Mouse (Mus musculus) neural tube, embryonic 12.5 days (tissue): ENCODE measurements at regions not wholly inside any gene's neighbourhood (a gene's known extent, or its start where the extent isn't known, plus 50 kb on each side); places are given as distances from the start of the nearest gene placed in this dataset.

ENCODE experiments used
- ATAC-seq: fragments of 200-750 bp; cut with Nextera tagmentation; 2 replicates; pipeline ENCODE4 v1.8.0; 2017; ENCODE audit warnings: low read depth, mild to moderate bottlenecking, moderate TSS enrichment, moderate library complexity; ENCODE audit not compliant: low FRiP score
- H3K27ac ChIP-seq: fragments of 300-500 bp; sonication (generic); 2 replicates; pipeline ENCODE4 v1.5.1; 2016
- H3K27me3 ChIP-seq: fragments of 300-500 bp; sonication (generic); replicated peaks from 2 replicates; pipeline ENCODE4 v1.6.1; 2016; ENCODE audit warnings: mild to moderate bottlenecking
- H3K36me3 ChIP-seq: fragments of 300-500 bp; sonication (generic); 2 replicates; pipeline ENCODE4 v1.6.1; 2016; ENCODE audit warnings: mild to moderate bottlenecking
- H3K4me1 ChIP-seq: fragments of 300-500 bp; sonication (generic); 2 replicates; pipeline ENCODE4 v1.6.1; 2016
- H3K4me2 ChIP-seq: fragments of 300-500 bp; sonication (generic); replicated peaks from 2 replicates; pipeline ENCODE4 v1.6.1; 2016; ENCODE audit warnings: mild to moderate bottlenecking
- H3K4me3 ChIP-seq: fragments of 300-500 bp; sonication (generic); 2 replicates; pipeline ENCODE4 v1.5.1; 2016
- H3K9ac ChIP-seq: fragments of 300-500 bp; sonication (generic); 2 replicates; pipeline ENCODE4 v1.6.1; 2016; ENCODE audit warnings: mild to moderate bottlenecking
- H3K9me3 ChIP-seq: fragments of 300-500 bp; sonication (generic); 2 replicates; pipeline ENCODE4 v1.6.1; 2016; ENCODE audit warnings: mild to moderate bottlenecking
- WGBS: fragments of 180-500 bp; shearing (Covaris S2); methylation state at CpG from one replicate; pipeline ENCODE4 v1.1.7; 2016; 5-methylcytosine and 5-hydroxymethylcytosine counted together

DNA sequence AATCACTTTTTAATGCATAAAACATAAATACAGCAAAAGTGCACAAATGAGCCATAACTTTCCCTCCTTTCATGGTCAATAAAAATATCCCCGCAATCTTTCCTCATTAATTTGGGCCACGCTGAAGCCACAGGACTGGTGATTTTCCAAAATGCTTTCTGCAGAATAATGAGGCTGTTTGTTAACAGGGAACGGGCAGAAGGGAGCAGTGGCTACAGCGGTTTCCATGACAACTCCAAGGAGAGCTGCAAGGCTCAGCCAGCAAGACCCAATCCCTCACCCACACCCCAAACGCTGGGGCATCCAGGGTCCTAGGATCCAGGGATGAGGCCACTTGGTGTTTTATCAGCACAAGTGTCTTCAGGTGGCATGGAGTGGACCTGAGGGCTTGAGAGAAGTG is 248.2 kb upstream of the Kcnab2 start:
- WGBS = 27% methylated on average over 5 of the region's 5 CpGs
- ATAC-seq = no peak
- Histone ChIP-seq H3K9ac (no peak overlapping the region), H3K9me3 (no peaks in the 10 kb centered on the region), H3K27me3 (no peaks in the 10 kb centered on the region), H3K4me1 (peaks cover 14% of the 10 kb centered on the region), H3K4me3 (no peak overlapping the region), H3K4me2 (no peak overlapping the region), H3K27ac (no peak overlapping the region), H3K36me3 (no peaks in the 10 kb centered on the region)

GRCm38 (mm10) chr4:152725423-152725822 is 247.8 kb upstream of the Kcnab2 start:
- H3K9me3 ChIP-seq = no peaks in the 10 kb centered on the region
- no peak overlapping the region for H3K27ac ChIP-seq
- H3K36me3 ChIP-seq = no peaks in the 10 kb centered on the region
- H3K9ac ChIP-seq = no peak overlapping the region
- no peak overlapping the region for H3K4me2 ChIP-seq
- 48% methylated on average over 6 of the region's 6 CpGs for WGBS
- no peaks in the 10 kb centered on the region for H3K27me3 ChIP-seq
- ATAC-seq = no peak
- peaks cover 14% of the 10 kb centered on the region for H3K4me1 ChIP-seq
- no peak overlapping the region for H3K4me3 ChIP-seq

DNA sequence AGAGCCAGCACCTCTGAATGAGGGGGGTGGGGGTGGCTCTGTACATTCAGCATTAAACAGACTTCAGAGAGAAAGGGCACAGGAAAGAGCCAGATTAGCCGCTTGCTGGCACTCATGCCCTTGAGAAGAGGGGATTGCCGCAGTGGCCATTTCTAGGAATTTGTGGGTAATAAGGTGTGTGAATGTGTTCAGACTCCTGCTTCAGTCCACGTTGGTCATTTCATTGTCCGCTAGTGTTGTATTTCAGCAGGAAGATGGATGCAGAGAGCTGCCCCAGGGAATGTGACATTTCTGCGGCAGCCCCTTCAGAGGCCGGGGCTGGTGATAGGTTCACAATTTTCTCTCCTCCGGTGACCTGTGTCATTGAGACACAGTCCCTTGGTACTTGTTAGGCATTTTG is 247.1 kb upstream of the Kcnab2 start:
- peaks cover 14% of the 10 kb centered on the region for H3K4me1 ChIP-seq
- no peaks in the 10 kb centered on the region for H3K9me3 ChIP-seq
- no peaks in the 10 kb centered on the region for H3K27me3 ChIP-seq
- ATAC-seq = no peak
- no peak overlapping the region for H3K4me2 ChIP-seq
- no peak overlapping the region for H3K9ac ChIP-seq
- 75% methylated on average over 7 of the region's 7 CpGs for WGBS
- no peak overlapping the region for H3K27ac ChIP-seq
- no peak overlapping the region for H3K4me3 ChIP-seq
- H3K36me3 ChIP-seq = no peaks in the 10 kb centered on the region

- Histone ChIP-seq H3K4me2 (no peak overlapping the region), H3K4me3 (no peak overlapping the region), H3K27ac (no peak overlapping the region), H3K27me3 (no peaks in the 10 kb centered on the region), H3K9me3 (no peaks in the 10 kb centered on the region), H3K36me3 (no peaks in the 10 kb centered on the region), H3K9ac (no peak overlapping the region), H3K4me1 (peaks cover 14% of the 10 kb centered on the region)
- no peak for ATAC-seq
- WGBS = 79% methylated on average over 10 of the region's 10 CpGs
These were observed 246.4 kb upstream of the Kcnab2 start for GRCm38 (mm10) chr4:152724026-152724425.

GRCm38 (mm10) chr4:152720528-152720927 is 242.9 kb upstream of the Kcnab2 start:
- no peaks in the 10 kb centered on the region for H3K27me3 ChIP-seq
- no peaks in the 10 kb centered on the region for H3K36me3 ChIP-seq
- no peaks in the 10 kb centered on the region for H3K9me3 ChIP-seq
- H3K4me3 ChIP-seq = no peak overlapping the region
- peaks cover 8% of the 10 kb centered on the region for H3K4me1 ChIP-seq
- no peak for ATAC-seq
- 88% methylated on average over 8 of the region's 8 CpGs for WGBS
- H3K4me2 ChIP-seq = no peak overlapping the region
- no peak overlapping the region for H3K9ac ChIP-seq
- H3K27ac ChIP-seq = no peak overlapping the region

DNA sequence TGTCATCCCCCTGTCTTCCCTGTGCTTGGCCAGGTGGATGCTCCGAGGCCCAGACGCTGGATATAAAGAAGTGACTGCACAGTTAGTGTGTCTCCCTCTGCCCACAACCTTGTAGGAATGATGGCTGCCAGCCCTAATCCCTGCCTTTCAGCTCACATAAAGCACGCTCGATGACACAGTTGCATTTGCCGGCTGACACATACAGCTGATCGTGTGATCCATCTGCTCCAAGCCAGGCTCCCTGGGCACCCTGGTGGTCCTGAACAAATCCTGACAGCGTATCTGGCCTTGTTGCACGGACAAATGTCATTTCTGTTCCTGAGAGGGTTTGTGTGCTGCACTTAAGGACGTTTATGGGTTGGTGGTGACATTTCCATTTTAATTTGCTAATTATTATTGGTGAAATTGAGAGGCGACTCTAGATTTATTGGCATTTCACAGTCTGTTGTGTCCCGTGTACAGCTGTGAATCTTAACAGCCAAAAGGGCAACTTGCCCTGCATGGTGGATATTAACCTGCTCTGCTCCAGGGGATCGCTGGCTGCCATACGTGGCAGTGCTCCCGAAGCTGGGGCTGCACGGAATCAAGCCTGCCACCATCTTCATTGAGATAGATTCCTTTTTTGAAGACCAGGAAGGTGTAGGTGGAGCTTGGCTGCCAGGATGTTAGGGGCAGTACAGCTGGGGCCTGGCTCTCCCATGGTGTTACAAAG is 241.9 kb upstream of the Kcnab2 start:
- Histone ChIP-seq H3K27ac (no peak overlapping the region), H3K4me3 (no peak overlapping the region), H3K4me2 (no peak overlapping the region), H3K36me3 (no peaks in the 10 kb centered on the region), H3K9me3 (no peaks in the 10 kb centered on the region), H3K4me1 (peaks cover under 1% of the 10 kb centered on the region; the same call in 1 of the 2 replicates), H3K27me3 (no peaks in the 10 kb centered on the region), H3K9ac (no peak overlapping the region)
- WGBS = 69% methylated on average over 15 of the region's 15 CpGs
- ATAC-seq = no peak

DNA sequence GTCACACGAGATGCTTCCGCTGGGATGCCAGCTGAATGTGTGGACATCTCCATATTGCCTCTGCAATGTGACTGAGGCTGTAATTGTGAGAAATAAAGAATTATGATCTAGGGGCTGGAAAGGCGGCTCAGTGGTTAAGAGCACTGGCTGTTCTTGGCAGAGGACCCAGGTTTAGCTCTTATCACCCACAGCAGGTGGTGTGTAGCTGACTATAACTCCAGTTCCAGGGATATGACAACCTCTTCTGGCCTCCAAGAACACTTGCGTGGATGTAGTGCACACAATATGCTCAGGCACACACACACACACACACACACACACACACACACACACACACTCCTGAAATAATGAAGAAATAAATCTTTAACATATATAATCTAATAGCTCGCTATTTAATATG is 232.7 kb upstream of the Kcnab2 start:
- H3K4me3 ChIP-seq = no peak overlapping the region
- H3K9me3 ChIP-seq = no peaks in the 10 kb centered on the region
- no peak overlapping the region for H3K9ac ChIP-seq
- no peak for ATAC-seq
- H3K4me2 ChIP-seq = no peak overlapping the region
- no peak overlapping the region for H3K27ac ChIP-seq
- no peaks in the 10 kb centered on the region for H3K36me3 ChIP-seq
- H3K4me1 ChIP-seq = no peaks in the 10 kb centered on the region
- WGBS = 85% methylated on average over 5 of the region's 5 CpGs
- no peaks in the 10 kb centered on the region for H3K27me3 ChIP-seq

DNA sequence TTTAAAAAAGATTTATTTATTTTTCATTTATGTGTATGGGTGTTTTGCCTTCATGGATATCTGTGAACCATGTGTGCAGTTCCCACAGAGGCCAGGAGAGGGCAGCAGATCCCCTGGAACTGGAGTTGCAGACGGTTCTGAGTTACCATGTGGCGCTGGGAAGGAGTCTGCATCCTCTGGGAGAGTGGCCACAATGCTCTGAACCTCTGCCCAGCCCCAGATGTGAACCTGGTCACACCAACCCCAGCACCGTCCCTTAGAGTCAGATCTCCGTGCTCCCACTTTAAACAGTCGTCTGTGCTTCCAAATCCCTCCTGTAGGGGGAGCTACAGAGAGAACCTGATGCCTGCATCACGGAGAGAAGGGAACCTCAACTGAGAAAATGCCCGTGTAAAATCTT is 222.5 kb upstream of the Kcnab2 start:
- Histone ChIP-seq H3K36me3 (no peaks in the 10 kb centered on the region), H3K9ac (no peak overlapping the region), H3K4me1 (peaks cover 25% of the 10 kb centered on the region), H3K9me3 (peaks cover 4% of the 10 kb centered on the region; the same call in 1 of the 2 replicates), H3K27ac (no peak overlapping the region), H3K27me3 (no peaks in the 10 kb centered on the region), H3K4me2 (no peak overlapping the region), H3K4me3 (no peak overlapping the region)
- 83% methylated on average over 7 of the region's 7 CpGs for WGBS
- no peak for ATAC-seq

DNA sequence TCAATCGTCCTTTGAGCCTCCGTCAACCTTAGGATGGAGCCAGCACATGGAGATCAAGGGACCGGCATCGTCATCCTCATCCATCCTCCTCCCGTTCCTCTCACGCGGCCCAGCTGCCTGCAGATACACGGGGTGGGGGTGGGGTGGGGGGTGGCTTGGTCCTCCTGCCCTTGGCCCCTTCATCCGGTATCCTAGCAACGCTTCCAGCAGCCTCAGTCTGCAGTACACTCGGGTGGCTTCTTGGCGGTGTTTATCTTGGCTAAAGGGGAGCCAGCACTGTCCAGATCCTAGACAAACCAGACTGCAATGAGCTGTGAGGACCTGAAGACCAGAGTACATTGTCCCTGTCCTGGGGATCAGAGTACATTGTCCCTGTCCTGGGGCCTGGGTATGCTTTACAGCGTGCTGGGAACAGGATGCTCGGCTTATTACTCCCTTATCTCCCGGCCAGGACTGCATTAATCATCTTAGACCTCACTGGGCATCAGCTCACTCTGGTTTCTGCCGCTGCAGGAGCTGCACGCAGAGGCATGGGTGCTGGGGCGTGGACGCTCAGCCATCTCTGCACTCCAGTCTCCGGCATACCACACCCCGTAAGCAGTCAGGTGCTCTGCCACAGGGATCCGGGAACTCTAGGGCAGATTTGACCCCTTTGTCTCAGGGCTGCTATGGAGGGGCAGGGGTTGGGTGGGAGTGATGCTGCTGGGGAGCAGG is 219.7 kb upstream of the Kcnab2 start:
- H3K4me1 ChIP-seq = peaks cover 25% of the 10 kb centered on the region
- H3K27ac ChIP-seq = peak overlapping the region; percentile 57
- ATAC-seq = peak; percentile 75
- peaks cover 4% of the 10 kb centered on the region; the same call in 1 of the 2 replicates for H3K9me3 ChIP-seq
- H3K4me2 ChIP-seq = peak overlapping the region; percentile 38
- no peaks in the 10 kb centered on the region for H3K27me3 ChIP-seq
- H3K36me3 ChIP-seq = no peaks in the 10 kb centered on the region
- H3K4me3 ChIP-seq = no peak overlapping the region
- H3K9ac ChIP-seq = no peak overlapping the region
- 36% methylated on average over 22 of the region's 22 CpGs for WGBS

DNA sequence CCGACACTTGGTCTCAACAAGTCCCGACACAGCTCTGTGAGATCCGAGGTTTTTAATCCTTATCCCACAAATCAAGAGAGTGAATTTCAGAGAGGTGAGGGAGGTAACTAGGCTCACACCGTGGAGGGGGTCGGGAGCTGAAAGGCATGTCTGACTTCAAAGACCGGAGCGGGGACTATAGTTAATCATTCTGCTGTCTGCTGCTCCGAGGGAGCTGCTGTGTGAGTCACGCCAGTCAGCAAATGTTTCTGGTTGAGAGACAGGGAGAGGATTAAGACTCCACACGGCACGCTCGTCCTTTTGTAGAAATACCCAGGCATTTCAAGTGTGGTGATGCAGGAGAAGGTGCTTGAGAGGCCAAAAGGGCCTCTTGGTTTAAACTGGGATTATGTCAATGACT is 214.1 kb upstream of the Kcnab2 start:
- ATAC-seq = no peak
- no peaks in the 10 kb centered on the region for H3K27me3 ChIP-seq

GRCm38 (mm10) chr4:152691302-152691701 is 213.6 kb upstream of the Kcnab2 start:
- H3K27me3 ChIP-seq = no peaks in the 10 kb centered on the region
- no peak for ATAC-seq
- 68% methylated on average over 12 of the region's 13 CpGs for WGBS
- H3K9me3 ChIP-seq = 0 out of 2 replicates have a peak, but pooled peaks cover 3% of the 10 kb centered on the region
- no peak overlapping the region for H3K9ac ChIP-seq
- H3K4me2 ChIP-seq = no peak overlapping the region
- H3K4me3 ChIP-seq = no peak overlapping the region
- no peaks in the 10 kb centered on the region; the same call in 1 of the 2 replicates for H3K4me1 ChIP-seq
- H3K27ac ChIP-seq = no peak overlapping the region
- H3K36me3 ChIP-seq = no peaks in the 10 kb centered on the region

More for the DNA sequence above, 214.1 kb upstream of the Kcnab2 start:
- H3K9me3 ChIP-seq = 0 out of 2 replicates have a peak, but pooled peaks cover 3% of the 10 kb centered on the region
- H3K4me1 ChIP-seq = peaks cover 4% of the 10 kb centered on the region
- no peak overlapping the region for H3K27ac ChIP-seq
- no peak overlapping the region for H3K4me2 ChIP-seq
- no peak overlapping the region for H3K4me3 ChIP-seq
- WGBS = 29% methylated on average over 12 of the region's 12 CpGs
- H3K36me3 ChIP-seq = no peaks in the 10 kb centered on the region
- no peak overlapping the region for H3K9ac ChIP-seq

GRCm38 (mm10) chr4:152690766-152691165 is 213.1 kb upstream of the Kcnab2 start:
- WGBS = 97% methylated on average over 4 of the region's 4 CpGs
- no peaks in the 10 kb centered on the region for H3K27me3 ChIP-seq
- no peak for ATAC-seq
- no peak overlapping the region for H3K27ac ChIP-seq
- 0 out of 2 replicates have a peak, but pooled peaks cover 3% of the 10 kb centered on the region for H3K9me3 ChIP-seq
- no peak overlapping the region for H3K9ac ChIP-seq
- H3K4me3 ChIP-seq = no peak overlapping the region
- H3K36me3 ChIP-seq = no peaks in the 10 kb centered on the region
- no peaks in the 10 kb centered on the region; the same call in 1 of the 2 replicates for H3K4me1 ChIP-seq
- H3K4me2 ChIP-seq = no peak overlapping the region
